Mouse (Mus musculus) ES-E14 (cell line): ENCODE measurements at regions not wholly inside any gene's neighbourhood (a gene's known extent, or its start where the extent isn't known, plus 50 kb on each side); places are given as distances from the start of the nearest gene placed in this dataset.

ENCODE experiments used
- CHD2 ChIP-seq: IDR thresholded peaks from 2 replicates; pipeline ENCODE4 v1.6.1; 2014; ENCODE audit warnings: mild to moderate bottlenecking, low read depth, low read length, inconsistent platforms
- HCFC1 ChIP-seq: IDR thresholded peaks from 2 replicates; pipeline ENCODE4 v1.6.1; 2012; ENCODE audit warnings: low read length, inconsistent platforms, borderline replicate concordance; ENCODE audit not compliant: insufficient read depth
- MAFK ChIP-seq: IDR thresholded peaks from 2 replicates; pipeline ENCODE4 v1.6.1; 2014; ENCODE audit warnings: mild to moderate bottlenecking, low read depth, low read length, inconsistent platforms; ENCODE audit not compliant: insufficient read depth
- ZC3H11A ChIP-seq: IDR thresholded peaks from 2 replicates; pipeline ENCODE4 v1.6.1; 2012; ENCODE audit warnings: low read depth, mild to moderate bottlenecking, inconsistent platforms, low read length, borderline replicate concordance
- ZNF384 ChIP-seq: IDR thresholded peaks from 2 replicates; pipeline ENCODE4 v1.6.1; 2012; ENCODE audit warnings: low read depth, low read length, inconsistent platforms

DNA sequence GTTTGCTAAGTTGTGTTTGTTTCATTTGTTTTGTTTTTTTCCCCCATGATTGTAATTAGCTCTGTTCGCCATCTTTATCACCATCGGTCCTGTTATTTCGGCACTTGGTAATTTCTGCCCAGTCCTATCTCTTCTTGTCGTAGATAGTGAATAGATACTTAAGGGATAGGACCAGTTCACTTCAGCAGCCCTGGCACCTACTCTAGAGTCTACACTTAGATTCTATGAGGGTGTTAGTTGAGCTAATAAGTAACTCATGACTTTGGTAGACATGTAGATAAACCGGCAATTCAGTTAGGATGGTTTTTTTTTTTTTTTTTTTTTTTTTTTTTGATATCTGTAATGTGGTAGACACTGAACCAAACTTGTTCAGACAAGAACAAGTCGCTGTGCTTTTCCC is 72.5 kb upstream of the Bmper start:
- TF ChIP-seq MAFK = no peak
- TF ChIP-seq ZNF384 = no peak
- TF ChIP-seq HCFC1 = no peak
- TF ChIP-seq ZC3H11A = no peak
- TF ChIP-seq CHD2 = no peak
